Mouse (Mus musculus): ENCODE results near the gene A930002H24Rik.

Gene A930002H24Rik

GRCm38 (mm10) chr17:63836223-63836622 is 27.4 kb downstream of the A930002H24Rik start:
- no peak for DNase-seq (ENCODE audit: low spot score in 2 of 2)

DNA sequence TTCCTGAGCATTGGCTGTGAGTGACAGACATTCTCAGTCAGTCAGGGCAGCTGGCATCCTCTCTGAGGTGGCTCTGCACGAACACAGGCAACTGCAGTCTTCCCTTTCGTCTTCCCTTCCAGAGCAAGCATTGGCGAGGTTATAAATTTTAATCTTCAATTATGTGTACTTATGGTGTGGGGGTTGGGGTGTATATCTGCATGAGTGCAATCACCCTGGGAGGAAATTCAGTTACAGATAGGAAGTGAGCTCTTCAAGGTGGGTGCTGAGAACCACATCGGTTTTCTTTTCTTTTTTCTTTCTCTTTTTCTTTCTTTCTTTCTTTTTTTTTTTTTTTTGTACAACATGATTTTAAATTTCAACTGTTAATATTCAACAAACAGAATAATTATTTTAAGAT is 32.0 kb downstream of the A930002H24Rik start:
- no peak for DNase-seq (ENCODE audit: low spot score in 2 of 2)

- no peak for DNase-seq (ENCODE audit: low spot score in 2 of 2)
Observed at GRCm38 (mm10) chr17:63828561-63829332, 34.8 kb downstream of the A930002H24Rik start.

DNA sequence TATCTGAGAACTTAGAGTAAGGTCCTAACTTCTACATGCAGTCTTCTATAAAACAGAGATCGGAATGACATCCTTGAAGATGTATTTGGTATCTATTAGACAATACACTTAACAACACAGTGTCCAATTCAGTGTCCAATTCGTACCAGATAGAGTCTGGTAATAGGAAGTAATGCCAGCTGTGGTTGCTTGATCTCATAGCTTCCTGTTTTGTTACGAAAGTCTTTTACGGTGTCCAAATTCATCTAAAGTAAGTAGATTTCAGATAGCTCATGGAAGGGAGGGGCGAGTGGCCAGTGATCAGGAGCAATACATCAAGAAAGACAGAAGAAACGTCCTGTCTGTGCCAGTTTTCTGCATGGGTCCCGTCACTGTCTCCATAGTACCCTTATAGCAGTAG is 36.8 kb downstream of the A930002H24Rik start:
- no peak for DNase-seq (ENCODE audit: low spot score in 2 of 2)

- DNase-seq (ENCODE audit: low spot score in 2 of 2), result no peak
Observed at GRCm38 (mm10) chr17:63826196-63826595, 37.4 kb downstream of the A930002H24Rik start.

DNA sequence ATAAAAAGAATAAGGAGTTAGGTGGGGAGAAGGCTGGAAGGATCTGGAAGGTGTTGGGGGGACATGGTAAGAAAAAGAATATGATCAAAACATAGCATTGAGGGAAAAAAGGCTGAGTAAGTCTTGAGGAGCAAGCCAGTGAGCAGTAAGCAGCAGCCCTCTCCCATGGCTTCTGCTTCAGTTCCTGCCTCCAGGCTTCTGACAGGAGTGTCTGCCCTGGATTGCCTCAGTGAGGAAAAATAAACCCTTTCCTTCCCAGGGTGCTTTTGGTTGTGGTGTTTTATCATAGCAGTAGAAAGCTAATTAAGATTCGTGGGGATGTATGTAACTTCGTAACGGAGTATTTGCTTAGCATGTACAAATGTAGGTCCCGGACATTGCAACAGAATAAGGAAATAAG is 39.5 kb downstream of the A930002H24Rik start:
- DNase-seq (ENCODE audit: low spot score in 2 of 2), result no peak

DNA sequence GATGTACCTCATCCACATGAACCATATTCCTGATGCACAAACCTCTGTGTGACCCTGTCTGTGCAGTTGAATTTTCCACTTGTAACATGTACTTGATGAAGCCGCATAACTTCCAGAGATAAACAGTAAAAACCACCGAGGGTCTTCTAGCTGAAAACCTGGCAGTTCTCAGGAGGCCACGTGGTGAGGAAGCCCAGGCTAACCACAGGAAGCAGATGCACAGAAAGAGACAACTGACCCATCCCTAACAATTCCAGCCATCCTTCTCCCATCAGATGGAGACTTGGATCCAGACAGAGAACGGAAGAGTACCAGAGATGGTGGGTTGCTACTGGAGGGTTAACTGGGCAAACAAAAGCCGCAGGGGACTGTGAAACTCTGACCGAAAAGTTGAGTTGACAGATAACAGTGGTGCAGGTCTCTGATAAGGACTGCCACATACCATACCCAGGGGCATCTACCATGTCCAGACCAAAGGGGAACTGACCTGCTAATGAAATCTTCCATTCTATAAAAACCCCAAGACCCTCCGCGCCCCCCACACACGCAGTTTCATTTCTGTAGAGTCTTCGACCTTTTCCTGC is 45.1 kb downstream of the A930002H24Rik start:
- no peak for DNase-seq (ENCODE audit: low spot score in 2 of 2)

GRCm38 (mm10) chr17:63813552-63813951 is 50.0 kb downstream of the A930002H24Rik start:
- DNase-seq (ENCODE audit: low spot score in 2 of 2), result no peak

Data from frontal cortex, postnatal 14 days (tissue).